Mouse (Mus musculus): ENCODE data around the gene Tbk1.
A peak's percentile ranks its signal among the peaks of the same experiment; 100 is the strongest.

The Tbk1 gene

GRCm38 (mm10) chr10:121542156-121542555, 44.4 kb downstream of the Tbk1 start:
- no peak for DNase-seq (ENCODE audit: low spot score)

- no peak for DNase-seq (ENCODE audit: low spot score)
These were observed 51.6 kb downstream of the Tbk1 start for GRCm38 (mm10) chr10:121534995-121535394.

GRCm38 (mm10) chr10:121533137-121533872, 53.3 kb downstream of the Tbk1 start:
- no peak for DNase-seq (ENCODE audit: low spot score)

- no peak for DNase-seq (ENCODE audit: low spot score)
These were observed 55.0 kb downstream of the Tbk1 start for GRCm38 (mm10) chr10:121531541-121531940.

GRCm38 (mm10) chr10:121530365-121531003, 56.1 kb downstream of the Tbk1 start:
- DNase-seq (ENCODE audit: low spot score), result no peak

GRCm38 (mm10) chr10:121529261-121529660, 57.3 kb downstream of the Tbk1 start:
- no peak for DNase-seq (ENCODE audit: low spot score)

- no peak for DNase-seq (ENCODE audit: low spot score)
These were observed 58.1 kb downstream of the Tbk1 start for GRCm38 (mm10) chr10:121528470-121528869.

- DNase-seq (ENCODE audit: low spot score), result no peak
These were observed 59.5 kb downstream of the Tbk1 start for GRCm38 (mm10) chr10:121527114-121527513.

GRCm38 (mm10) chr10:121520923-121521585, 65.5 kb downstream of the Tbk1 start:
- DNase-seq (ENCODE audit: low spot score), result no peak

- DNase-seq (ENCODE audit: low spot score), result no peak
These were observed 66.9 kb downstream of the Tbk1 start for GRCm38 (mm10) chr10:121519710-121520109.

GRCm38 (mm10) chr10:121516008-121516600, 70.5 kb downstream of the Tbk1 start:
- DNase-seq (ENCODE audit: low spot score), result peak; percentile 79

- DNase-seq (ENCODE audit: low spot score), result no peak
These were observed 76.6 kb downstream of the Tbk1 start for GRCm38 (mm10) chr10:121509751-121510643.

- no peak for DNase-seq (ENCODE audit: low spot score)
These were observed 78.6 kb downstream of the Tbk1 start for GRCm38 (mm10) chr10:121507755-121508544.

GRCm38 (mm10) chr10:121506731-121507583, 79.6 kb downstream of the Tbk1 start:
- DNase-seq (ENCODE audit: low spot score), result no peak

- DNase-seq (ENCODE audit: low spot score), result no peak
These were observed 80.7 kb downstream of the Tbk1 start for GRCm38 (mm10) chr10:121505929-121506328.

- DNase-seq (ENCODE audit: low spot score), result no peak
These were observed 81.3 kb downstream of the Tbk1 start for GRCm38 (mm10) chr10:121504973-121505911.

GRCm38 (mm10) chr10:121501160-121501559, 85.4 kb downstream of the Tbk1 start:
- DNase-seq (ENCODE audit: low spot score), result no peak

- no peak for DNase-seq (ENCODE audit: low spot score)
These were observed 86.6 kb downstream of the Tbk1 start for GRCm38 (mm10) chr10:121500034-121500433.

GRCm38 (mm10) chr10:121499063-121499462, 87.5 kb downstream of the Tbk1 start:
- no peak for DNase-seq (ENCODE audit: low spot score)

Measured in urinary bladder, postnatal 10 days (tissue).